Mouse (Mus musculus) MEL (cell line): ENCODE results near the gene Ccl4. TPM values are rescaled to one million over a fixed set of nuclear protein-coding genes. Genes with fewer than 3 reads are reported as not detected.

Experiments
- DNase-seq: peaks from one replicate; pipeline ENCODE4 v3.0.0; 2011; ENCODE audit warnings: low read depth, low spot score
- H3K27ac ChIP-seq: 2 replicates; pipeline ENCODE4 v1.5.1; 2012; ENCODE audit warnings: low read depth, mild to moderate bottlenecking, control low read depth, low read length, moderate library complexity; ENCODE audit not compliant: control insufficient read depth
- H3K27me3 ChIP-seq, 2 experiments: fragments of 150-350 bp in 1 of 2; sonication (generic) in 1 of 2; 2 replicates each; pipeline ENCODE4 v1.6.1; 2012; ENCODE audit warnings: low read length in 2 of 2, mild to moderate bottlenecking in 2 of 2, improper control_type of control experiment in 1 of 2, moderate library complexity in 1 of 2; ENCODE audit not compliant: insufficient read depth in 2 of 2, control insufficient read depth in 1 of 2
- H3K36me3 ChIP-seq, 2 experiments: 2 replicates each; pipeline ENCODE4 v1.6.1; 2012 to 2014; ENCODE audit warnings: low read length in 2 of 2, improper control_type of control experiment in 1 of 2, inconsistent platforms in 1 of 2, mild to moderate bottlenecking in 1 of 2; ENCODE audit not compliant: insufficient read depth in 2 of 2, control insufficient read depth in 1 of 2
- H3K4me1 ChIP-seq, 2 experiments: fragments of 150-350 bp in 1 of 2; sonication (generic) in 1 of 2; 2 replicates each; pipeline ENCODE4 v1.6.1; 2012; ENCODE audit warnings: low read length in 2 of 2, improper control_type of control experiment in 1 of 2, mild to moderate bottlenecking in 1 of 2; ENCODE audit not compliant: insufficient read depth in 2 of 2, control insufficient read depth in 1 of 2
- H3K4me3 ChIP-seq, 2 experiments: fragments of 150-350 bp in 1 of 2; sonication (generic) in 1 of 2; 2 replicates each; pipeline ENCODE4 v1.5.1; 2012; ENCODE audit warnings: low read depth in 2 of 2, low read length in 2 of 2, mild to moderate bottlenecking in 2 of 2, moderate library complexity in 2 of 2, control low read depth in 1 of 2, improper control_type of control experiment in 1 of 2; ENCODE audit not compliant: control insufficient read depth in 1 of 2, insufficient read depth in 1 of 2
- H3K79me2 ChIP-seq: 2 replicates; pipeline ENCODE4 v1.6.1; 2012; ENCODE audit warnings: mild to moderate bottlenecking, low read length, moderate library complexity; ENCODE audit not compliant: control insufficient read depth, poor library complexity, insufficient read depth
- H3K9ac ChIP-seq: 2 replicates; pipeline ENCODE4 v1.6.1; 2012; ENCODE audit warnings: low read depth, mild to moderate bottlenecking, control low read depth, low read length, moderate library complexity; ENCODE audit not compliant: control insufficient read depth, poor library complexity, severe bottlenecking
- H3K9me3 ChIP-seq: fragments of 150-350 bp; sonication (generic); replicated peaks from 2 replicates; pipeline ENCODE4 v1.6.1; 2012; ENCODE audit warnings: mild to moderate bottlenecking, low read length, improper control_type of control experiment, moderate library complexity; ENCODE audit not compliant: insufficient read depth
- MAX ChIP-seq: IDR thresholded peaks from 2 replicates; pipeline ENCODE4 v1.6.1; 2011; ENCODE audit warnings: low read length, improper control_type of control experiment
- MXI1 ChIP-seq: IDR thresholded peaks from 2 replicates; pipeline ENCODE4 v1.6.1; 2011; ENCODE audit warnings: mild to moderate bottlenecking, low read depth, low read length, improper control_type of control experiment
- MYC ChIP-seq: IDR thresholded peaks from 2 replicates; pipeline ENCODE4 v1.6.1; 2011; ENCODE audit warnings: low read depth, mild to moderate bottlenecking, low read length, improper control_type of control experiment, moderate library complexity
- RAD21 ChIP-seq: IDR thresholded peaks from 2 replicates; pipeline ENCODE4 v1.6.1; 2011; ENCODE audit warnings: mild to moderate bottlenecking, low read depth, low read length, improper control_type of control experiment
- USF1 ChIP-seq: IDR thresholded peaks from 2 replicates; pipeline ENCODE4 v1.6.1; 2014; ENCODE audit warnings: low read depth, mild to moderate bottlenecking, inconsistent platforms, low read length, improper control_type of control experiment, moderate library complexity
- polyA plus RNA-seq, 2 experiments: library from polyadenylated mRNA; stranded (reverse) in 1 of 2; unstranded in 1 of 2; fragments of >175 nt in 1 of 2; fragments of >200 nt in 1 of 2; gene quantifications; 2 replicates each; pipeline versions ENCODE4 v1.2.1 to v1.2.4; 2012; ENCODE audit warnings: low replicate concordance in 2 of 2, low read depth in 1 of 2; ENCODE audit not compliant: insufficient read length in 2 of 2, insufficient read depth in 1 of 2, missing spikeins in 1 of 2
- total RNA-seq: library from RNA; depleted of rRNA; stranded (reverse); fragments of 300-350 nt; gene quantifications from 2 replicates; pipeline ENCODE4 v1.2.3, GENCODE M21; 2012; rRNA removed

Gene Ccl4
- total and polyA plus RNA-seq, 3 experiments, result not detected

DNA sequence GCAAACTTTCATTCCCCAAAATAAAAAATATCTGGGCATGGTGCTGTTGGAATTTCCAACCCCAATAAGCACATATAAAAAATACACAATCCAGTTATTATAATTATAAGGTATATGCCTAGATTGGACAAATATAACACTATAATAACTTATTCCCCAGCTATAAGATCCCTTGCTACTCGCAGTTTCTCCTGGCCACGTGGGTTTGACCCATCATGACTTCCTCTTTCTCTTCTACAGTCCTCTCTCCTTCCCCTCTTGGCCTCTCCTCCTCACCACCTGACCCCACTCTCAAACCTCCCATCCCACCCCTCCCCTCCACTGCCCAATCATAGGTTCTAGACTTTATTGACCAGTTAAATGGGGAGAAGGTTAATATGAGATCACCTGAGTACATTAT is 51.5 kb downstream of the Ccl4 start:
- Histone ChIP-seq H3K36me3 (no peaks in the 10 kb centered on the region), H3K27me3 (peaks cover 12 to 27% of the 10 kb centered on the region in 2 experiments), H3K9ac (no peak overlapping the region), H3K4me3 (no peak overlapping the region), H3K4me1 (no peaks in the 10 kb centered on the region), H3K79me2 (no peaks in the 10 kb centered on the region), H3K9me3 (no peaks in the 10 kb centered on the region), H3K27ac (no peak overlapping the region)
- TF ChIP-seq USF1 (peak; percentile 67), RAD21 (no peak), MXI1 (0 out of 2 replicates have a peak, but pooled peaks have one; percentile 21), MAX (peak; percentile 65), MYC (peak; percentile 53; the same call in 1 of the 2 replicates)
- DNase-seq, result peak; percentile 26

Other genes starting within 250 kb of the Ccl4 start
- gene Gas2l2, start 233.1 kb upstream of the Ccl4 start, total RNA-seq, result not detected in 2 replicates
- gene Gas2l2, start 233.1 kb upstream of the Ccl4 start, polyA plus RNA-seq, result not detected
- not detected in 2 replicates for gene 1700020L24Rik, start 224.9 kb upstream of the Ccl4 start, total RNA-seq
- under 1 TPM in 1 of 2 experiments, not detected in 1; 0.60 TPM for gene 1700020L24Rik, start 224.9 kb upstream of the Ccl4 start, polyA plus RNA-seq
- not detected in 2 replicates for gene Mmp28, start 199.5 kb upstream of the Ccl4 start, total RNA-seq
- under 1 TPM in 1 of 2 experiments, not detected in 1; 0.03 TPM for gene Mmp28, start 199.5 kb upstream of the Ccl4 start, polyA plus RNA-seq
- 31.8 and 51.2 TPM in 2 replicates for gene Taf15, start 189.5 kb upstream of the Ccl4 start, total RNA-seq
- gene Taf15, start 189.5 kb upstream of the Ccl4 start, polyA plus RNA-seq, result 100 to 1,000 TPM in 1 of 2 experiments, not detected in 1; 236 TPM
- gene Heatr9, start 140.4 kb upstream of the Ccl4 start, total RNA-seq, result not detected in 2 replicates
- not detected for gene Heatr9, start 140.4 kb upstream of the Ccl4 start, polyA plus RNA-seq
- not detected in 2 replicates for gene Ccl5, start 132.1 kb upstream of the Ccl4 start, total RNA-seq
- gene Ccl5, start 132.1 kb upstream of the Ccl4 start, polyA plus RNA-seq, result under 1 TPM in 1 of 2 experiments, not detected in 1; 0.56 TPM
- 0.33 and 0.62 TPM in 2 replicates for gene Ccl9, start 83.9 kb upstream of the Ccl4 start, total RNA-seq
- gene Ccl9, start 83.9 kb upstream of the Ccl4 start, polyA plus RNA-seq, result 1 to 10 TPM in 1 of 2 experiments, not detected in 1; 1.7 TPM
- not detected in 2 replicates for gene Ccl6, start 69.5 kb upstream of the Ccl4 start, total RNA-seq
- not detected for gene Ccl6, start 69.5 kb upstream of the Ccl4 start, polyA plus RNA-seq
- not detected in 2 replicates for gene Rpl9-ps1, start 17.0 kb upstream of the Ccl4 start, total RNA-seq
- gene Rpl9-ps1, start 17.0 kb upstream of the Ccl4 start, polyA plus RNA-seq, result under 1 TPM in 1 of 2 experiments, not detected in 1; 0.26 TPM
- gene Ccl3, start 13.2 kb upstream of the Ccl4 start, total RNA-seq, result not detected in 2 replicates
- gene Ccl3, start 13.2 kb upstream of the Ccl4 start, polyA plus RNA-seq, result not detected
- not detected in 2 replicates for gene Wfdc17, start 41.4 kb downstream of the Ccl4 start, total RNA-seq
- not detected for gene Wfdc17, start 41.4 kb downstream of the Ccl4 start, polyA plus RNA-seq
- not detected in 2 replicates for gene Wfdc18, start 46.4 kb downstream of the Ccl4 start, total RNA-seq
- gene Wfdc18, start 46.4 kb downstream of the Ccl4 start, polyA plus RNA-seq, result not detected
- gene Wfdc21, start 84.4 kb downstream of the Ccl4 start, total RNA-seq, result not detected in 2 replicates
- gene Wfdc21, start 84.4 kb downstream of the Ccl4 start, polyA plus RNA-seq, result not detected
- gene Heatr6, start 91.1 kb downstream of the Ccl4 start, total RNA-seq, result 17.3 and 17.7 TPM in 2 replicates
- gene Heatr6, start 91.1 kb downstream of the Ccl4 start, polyA plus RNA-seq, result 10 to 100 TPM in 1 of 2 experiments, not detected in 1; 21.2 TPM
- not detected in 2 replicates for gene Hnf1b, start 187.5 kb downstream of the Ccl4 start, total RNA-seq
- gene Hnf1b, start 187.5 kb downstream of the Ccl4 start, polyA plus RNA-seq, result not detected